Mouse (Mus musculus) liver (tissue): ENCODE results near the gene Ptcd1.
"Not testable (repeated sequence)": the region's sequence is repeated elsewhere in the genome, so short reads cannot be mapped to it uniquely, and the experiment has no call there.

Experiments used
- DNase-seq: peaks from one replicate; pipeline ENCODE4 v3.0.0-alpha.2; 2020; ENCODE audit warnings: mixed read lengths

Gene Ptcd1

DNA sequence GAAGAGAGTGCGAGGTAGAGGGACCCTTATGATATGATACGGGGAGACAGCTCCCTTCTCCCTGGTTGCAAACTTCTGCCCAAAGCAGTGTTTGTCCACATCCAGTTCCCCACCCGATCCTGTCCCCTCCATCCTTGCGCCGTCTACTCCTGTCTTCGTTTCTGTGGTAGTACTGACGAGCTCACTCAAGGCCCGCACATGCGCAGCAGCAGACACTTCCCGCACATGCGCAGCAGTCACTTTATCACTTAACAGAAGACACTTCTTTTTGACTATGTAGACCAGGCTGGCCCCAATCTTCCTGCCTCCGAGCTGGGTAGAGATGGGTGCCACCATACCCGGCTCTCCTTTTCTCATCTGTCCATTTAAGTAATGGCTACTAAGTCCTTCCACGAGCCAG, 5.5 kb downstream of the Ptcd1 start:
- no peak for DNase-seq

- DNase-seq, result peak; percentile 41
Observed at GRCm38 (mm10) chr5:145152690-145153089, 14.2 kb downstream of the Ptcd1 start.

DNA sequence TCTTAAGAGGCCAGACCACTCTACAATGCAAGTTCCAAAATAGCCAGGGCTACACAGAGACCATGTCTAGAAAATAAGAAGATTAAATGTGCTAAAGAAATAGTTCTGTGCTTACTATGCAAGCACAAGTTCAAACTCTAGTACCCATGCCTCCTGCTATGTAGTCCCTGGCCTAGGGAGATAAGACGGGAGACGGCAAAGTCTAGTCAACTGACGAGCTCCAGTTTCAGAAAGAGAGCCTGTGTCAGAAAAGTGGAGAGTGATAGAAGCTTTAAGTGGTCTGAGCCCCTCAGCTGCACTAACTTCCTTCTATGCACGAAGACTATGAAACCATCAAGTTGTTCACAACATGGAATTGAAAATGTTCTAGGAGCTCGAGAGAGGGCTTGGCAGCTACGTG, 17.6 kb downstream of the Ptcd1 start:
- no peak for DNase-seq

- no peak for DNase-seq
Observed at GRCm38 (mm10) chr5:145147748-145148147, 19.2 kb downstream of the Ptcd1 start.

DNA sequence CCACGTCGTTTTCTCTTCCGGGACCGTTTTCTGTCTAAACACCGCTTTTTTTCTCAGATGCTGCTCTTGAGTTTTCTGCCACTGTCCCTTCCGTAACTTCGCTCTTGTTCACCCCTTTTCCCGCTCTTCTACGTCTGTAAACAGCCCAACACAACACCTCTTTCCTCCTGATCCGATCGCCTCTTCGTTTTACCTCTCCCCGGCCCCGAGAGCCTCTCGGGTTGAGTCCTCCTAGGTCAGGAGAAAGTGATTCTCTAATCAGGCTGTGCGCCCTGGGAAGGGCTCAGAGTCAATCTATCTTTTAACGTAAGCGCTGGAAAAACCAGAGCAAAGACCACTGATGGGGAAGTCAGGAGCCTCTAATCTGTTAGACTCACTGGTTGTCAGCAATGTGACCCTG, 26.3 kb downstream of the Ptcd1 start:
- peak; percentile 40 for DNase-seq

- peak; percentile 95 for DNase-seq
Observed at GRCm38 (mm10) chr5:145139571-145140519, 27.1 kb downstream of the Ptcd1 start, which contains the start of the genes Pdap1 and Bud31. Pdap1 (minus strand) TSS chr5:145140238. Bud31 (plus strand) TSS chr5:145140362.

DNA sequence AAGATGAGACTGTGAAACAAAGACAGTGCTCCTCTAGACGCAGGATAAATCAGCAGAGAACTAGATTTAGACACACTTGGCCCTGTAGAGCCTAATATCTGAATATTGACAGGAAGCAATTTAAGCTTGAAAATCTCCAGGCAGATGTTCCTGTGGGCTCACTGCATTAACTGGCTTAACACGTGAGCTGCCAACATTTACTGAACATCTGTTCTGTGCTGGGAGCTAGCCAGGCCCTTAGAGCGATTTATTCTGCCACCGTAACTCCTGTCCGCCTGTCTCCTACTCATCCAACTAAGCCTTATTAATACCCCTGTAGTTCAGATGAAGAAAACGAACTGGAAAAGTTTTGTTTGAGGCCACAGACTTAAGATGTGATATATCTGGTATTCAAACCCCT, 28.1 kb downstream of the Ptcd1 start:
- no peak for DNase-seq

DNA sequence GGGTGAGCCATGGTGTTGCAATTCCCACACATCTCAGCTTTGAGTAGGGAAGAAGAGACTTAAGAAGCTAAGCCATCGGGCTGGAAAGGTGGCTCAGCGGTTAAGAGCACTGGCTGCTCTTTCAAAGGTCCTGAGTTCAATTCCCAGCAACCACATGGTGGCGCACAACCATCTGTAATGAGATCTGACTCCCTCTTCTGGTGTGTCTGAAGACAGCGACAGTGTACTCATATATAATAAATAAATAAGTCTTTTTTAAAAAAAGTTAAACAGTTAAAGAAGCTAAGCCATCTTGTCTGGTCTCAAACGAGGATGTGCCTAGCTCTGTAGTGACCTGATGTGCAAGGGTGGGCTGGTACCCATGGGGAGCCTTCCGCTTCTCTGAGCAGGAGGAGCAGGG, 33.6 kb downstream of the Ptcd1 start:
- not testable (repeated sequence) for DNase-seq

DNA sequence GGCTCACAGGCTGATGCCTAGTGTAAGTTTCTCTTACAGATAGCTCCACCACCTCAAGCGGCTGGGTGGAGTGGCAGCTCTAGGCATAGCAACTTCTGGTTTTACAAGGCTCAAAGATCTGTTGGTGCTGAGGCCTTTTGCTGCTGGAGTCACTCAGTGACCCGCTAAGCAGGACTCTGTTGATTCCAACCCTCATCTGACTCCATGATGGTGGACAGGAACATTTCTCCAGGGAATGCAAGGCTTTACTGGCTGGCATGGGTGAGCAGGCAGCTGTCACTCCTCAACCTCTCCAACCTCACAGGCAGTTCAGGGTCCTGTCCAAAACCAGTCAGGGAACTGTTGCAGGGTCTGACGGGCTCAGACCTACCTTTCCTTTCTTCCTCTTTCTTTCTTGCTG, 35.9 kb downstream of the Ptcd1 start:
- no peak for DNase-seq

- DNase-seq, result no peak
Observed at GRCm38 (mm10) chr5:145130191-145130590, 36.7 kb downstream of the Ptcd1 start.

- not testable (repeated sequence) for DNase-seq
Observed at GRCm38 (mm10) chr5:145129773-145130172, 37.1 kb downstream of the Ptcd1 start.

DNA sequence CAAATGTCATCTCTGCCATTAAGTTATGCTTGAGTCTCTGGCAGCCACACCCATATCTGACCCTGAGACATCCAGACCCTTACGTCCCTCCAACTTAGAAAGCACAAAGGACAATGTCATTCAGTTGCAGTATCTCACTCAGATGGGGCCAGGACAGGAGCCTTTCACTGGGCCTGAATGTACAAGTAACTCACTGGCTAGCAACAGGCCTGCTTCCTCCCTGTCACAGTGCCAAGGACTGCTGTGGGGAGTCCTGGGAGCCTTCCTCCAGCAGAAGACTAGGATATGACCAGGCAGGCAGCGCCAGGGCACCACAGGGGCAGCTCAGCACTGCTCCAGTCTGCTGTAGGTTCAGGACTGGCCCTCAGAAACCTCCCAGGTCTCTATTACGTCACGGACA, 37.8 kb downstream of the Ptcd1 start:
- no peak for DNase-seq

DNA sequence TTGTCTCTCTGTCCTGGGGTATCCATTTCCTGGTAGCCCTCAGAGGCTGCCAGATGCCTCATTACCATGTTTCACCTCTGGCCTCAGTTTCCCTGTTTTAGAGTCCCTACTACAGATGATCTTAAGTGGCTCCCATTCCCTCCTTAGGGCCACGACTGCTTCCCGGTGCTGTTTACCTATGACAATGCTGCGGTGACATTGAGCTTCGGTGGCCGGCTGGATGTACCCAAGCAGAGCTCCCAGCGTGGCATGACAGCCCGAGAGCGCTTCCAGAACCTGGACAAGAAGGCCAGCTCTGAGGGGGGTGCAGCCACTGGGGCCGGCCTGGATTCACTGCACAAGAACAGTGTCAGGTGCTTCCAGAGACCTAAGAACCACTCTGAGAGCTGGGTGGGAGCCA, 40.3 kb downstream of the Ptcd1 start:
- DNase-seq, result no peak

- DNase-seq, result no peak
Observed at GRCm38 (mm10) chr5:145123396-145123795, 43.5 kb downstream of the Ptcd1 start.

GRCm38 (mm10) chr5:145120921-145121320, 46.0 kb downstream of the Ptcd1 start:
- no peak for DNase-seq

- peak; percentile 40 for DNase-seq
Observed at GRCm38 (mm10) chr5:145119385-145119784, 47.5 kb downstream of the Ptcd1 start.

- no peak for DNase-seq
Observed at GRCm38 (mm10) chr5:145118461-145118860, 48.4 kb downstream of the Ptcd1 start.

DNA sequence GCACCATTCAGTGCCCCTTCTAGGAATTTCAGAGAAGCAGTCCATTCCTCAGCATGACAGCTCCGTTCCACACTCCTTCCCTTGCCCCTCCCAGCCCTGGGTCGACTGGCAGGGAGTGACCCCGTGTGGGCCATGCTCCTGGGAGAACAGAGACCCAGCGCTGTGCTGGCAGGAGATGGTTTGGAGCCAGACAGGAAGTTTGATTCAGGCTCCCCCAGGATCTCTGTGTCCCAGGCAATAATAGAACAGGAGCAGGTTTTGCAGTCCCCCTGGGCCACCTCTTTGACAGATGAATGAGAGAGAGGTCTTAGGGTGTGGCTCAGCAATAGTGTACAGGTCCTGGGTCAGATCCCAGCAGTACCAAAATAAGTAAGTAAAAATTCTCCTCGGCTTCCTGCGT, 48.9 kb downstream of the Ptcd1 start:
- DNase-seq, result no peak

DNA sequence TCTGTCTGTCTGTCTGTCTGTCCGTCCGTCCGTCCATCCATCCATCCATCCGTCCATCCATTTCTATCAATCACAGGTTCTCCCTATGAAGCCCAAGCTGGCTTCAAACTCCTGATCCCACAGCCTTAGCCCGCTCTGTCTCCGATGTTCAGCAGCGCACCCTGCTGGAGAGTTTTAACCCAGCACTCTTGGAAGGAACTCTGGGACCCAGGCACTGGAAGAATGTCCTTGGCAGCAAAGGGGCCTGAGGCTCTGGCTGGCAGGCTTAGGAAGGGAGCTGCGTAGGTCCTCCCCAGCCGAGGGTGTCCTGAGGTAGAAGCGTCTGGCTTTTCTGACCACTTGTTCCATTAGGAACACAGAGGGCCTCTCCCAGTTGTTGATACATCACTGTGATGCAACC, 50.0 kb downstream of the Ptcd1 start:
- DNase-seq, result peak; percentile 68

GRCm38 (mm10) chr5:145116316-145116715, 50.6 kb downstream of the Ptcd1 start:
- peak; percentile 43 for DNase-seq

DNA sequence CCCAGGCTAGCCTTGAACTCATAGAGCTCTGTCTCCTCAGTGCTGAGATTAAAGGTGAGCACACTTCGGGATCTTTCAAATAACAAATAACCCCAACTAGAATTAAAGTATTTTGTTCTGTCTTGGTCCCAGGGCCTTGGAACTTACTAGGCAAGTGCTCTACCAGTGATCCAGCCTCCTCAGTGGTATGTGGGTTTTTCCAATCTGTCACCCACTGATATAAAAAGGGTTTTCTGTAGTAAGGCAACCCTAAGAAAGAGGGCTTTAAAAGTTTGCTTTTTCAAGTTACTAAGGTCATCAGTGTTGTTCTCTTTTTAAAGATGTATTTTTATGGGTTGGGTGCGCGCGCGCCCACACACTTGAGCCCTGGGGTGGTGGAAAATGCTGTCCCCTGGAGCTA, 51.2 kb downstream of the Ptcd1 start:
- DNase-seq, result no peak

GRCm38 (mm10) chr5:145114606-145115473, 52.1 kb downstream of the Ptcd1 start:
- peak; percentile 56 for DNase-seq

DNA sequence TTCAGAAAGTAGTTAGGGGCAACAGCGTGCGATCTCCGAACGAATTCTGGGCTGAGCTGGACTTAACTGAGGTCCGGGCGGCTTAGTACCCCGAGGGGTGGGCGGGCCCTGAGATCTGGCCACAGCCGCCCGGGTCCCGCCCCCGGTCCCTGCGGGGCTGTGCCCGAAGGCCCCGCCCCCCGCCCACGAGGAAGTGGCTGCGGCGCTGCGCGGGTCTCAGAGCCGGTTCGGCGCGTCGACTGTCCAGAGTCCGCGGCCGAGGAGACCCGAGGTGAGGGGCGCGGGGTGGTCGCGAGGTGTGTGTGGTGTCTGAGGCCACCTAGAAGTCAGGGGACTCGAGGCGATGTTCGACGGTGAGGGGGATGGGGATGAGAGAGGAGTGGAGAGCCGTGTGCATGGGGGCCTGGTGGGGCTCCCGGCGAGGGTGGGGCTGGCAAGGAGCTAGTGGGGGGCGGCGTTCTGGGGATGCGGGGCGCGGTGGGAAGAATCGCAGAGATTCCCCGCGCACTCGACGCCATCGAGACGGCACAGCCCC, 52.8 kb downstream of the Ptcd1 start, which contains the start of gene Arpc1b:
Gene Arpc1b (plus strand): TSS at position 145 of the 535 bp plus-strand sequence.
- DNase-seq, result peak; percentile 78
